Mouse (Mus musculus): ENCODE measurements around the gene Aqp7.

DNA sequence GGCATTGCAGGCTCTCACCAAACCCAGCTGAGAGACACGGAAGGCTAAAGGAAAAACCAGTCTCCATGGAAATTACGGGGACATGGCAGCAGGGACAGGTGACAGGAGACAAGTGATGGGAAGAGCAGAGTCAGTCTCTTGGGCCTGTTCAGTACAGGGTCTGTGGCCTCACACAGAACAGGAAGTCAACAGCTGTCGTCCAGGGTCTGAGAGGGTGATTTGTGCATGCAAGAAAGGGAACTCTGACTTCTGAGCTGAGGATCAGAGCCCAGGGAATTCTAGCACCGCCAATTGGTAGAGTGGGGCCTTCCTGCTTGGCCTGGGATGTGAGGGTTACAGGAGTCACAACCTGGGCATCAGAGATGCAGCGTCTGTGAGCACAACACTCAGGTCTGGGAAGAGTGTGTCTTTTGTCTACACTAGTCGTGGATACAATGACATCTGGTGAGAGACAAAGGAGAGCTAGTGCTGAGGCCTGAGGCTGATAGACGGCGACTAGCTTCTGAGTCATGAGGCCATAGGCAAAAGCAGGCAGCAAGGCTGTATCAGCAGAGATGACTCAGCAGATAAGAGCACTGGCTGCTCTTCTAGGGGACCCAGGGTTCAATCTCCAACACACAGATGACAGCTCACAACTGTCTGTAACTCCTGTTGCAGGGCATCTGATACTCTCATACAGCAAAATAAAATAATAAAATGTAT is 21.7 kb downstream of the Aqp7 start:
- TF ChIP-seq USF1 (IDR thresholded peaks at IDR 0.05; ENCODE audit: low read depth) (no peak), CTCF (IDR thresholded peaks at IDR 0.05; ENCODE audit: control insufficient read depth, insufficient read depth, insufficient read length) (no peak), MYOD1 (IDR thresholded peaks at IDR 0.05; ENCODE audit: control insufficient read depth, insufficient read length, low read depth) (peak; percentile 2), MAX (IDR thresholded peaks at IDR 0.05) (no peak), MYOG (IDR thresholded peaks at IDR 0.05; ENCODE audit: control insufficient read depth, extremely low read depth, insufficient read length) (no peak)
